Mouse (Mus musculus) B cell, adult 2 months (primary cell): ENCODE results near the gene Gm12845.
"Not testable (repeated sequence)": the region's sequence is repeated elsewhere in the genome, so short reads cannot be mapped to it uniquely, and the experiment has no call there.

Experiments used
- DNase-seq, 2 experiments: peaks; one replicate each; pipeline ENCODE4 v3.0.0; 2022

Gm12845 gene

GRCm38 (mm10) chr4:117724112-117724511 lies at the start of gene Gm12845:
Gm12845 (plus strand) TSS chr4:117724412.
- DNase-seq = no peak

GRCm38 (mm10) chr4:117676903-117677302 lies 47.3 kb upstream of the Gm12845 start:
- peak; percentile 76 to 77 for DNase-seq

GRCm38 (mm10) chr4:117680963-117681362 lies 43.2 kb upstream of the Gm12845 start:
- no peak for DNase-seq

GRCm38 (mm10) chr4:117681931-117682461 lies 42.2 kb upstream of the Gm12845 start, which contains the start of gene Dmap1:
Dmap1 (minus strand) TSS chr4:117682273.
- peak; percentile 85 to 87 for DNase-seq

- DNase-seq = no peak
Observed at GRCm38 (mm10) chr4:117682463-117682862, 41.7 kb upstream of the Gm12845 start.

- DNase-seq = no peak
Observed at GRCm38 (mm10) chr4:117683048-117683768, 41.0 kb upstream of the Gm12845 start.

GRCm38 (mm10) chr4:117686354-117686753 lies 37.9 kb upstream of the Gm12845 start:
- no peak for DNase-seq

GRCm38 (mm10) chr4:117705361-117705760 lies 18.9 kb upstream of the Gm12845 start:
- peak; percentile 41 to 49 for DNase-seq

- no peak for DNase-seq
Observed at GRCm38 (mm10) chr4:117708780-117709550, 15.2 kb upstream of the Gm12845 start.

- DNase-seq = no peak
Observed at GRCm38 (mm10) chr4:117712314-117712713, 11.9 kb upstream of the Gm12845 start.

GRCm38 (mm10) chr4:117713303-117714098 lies 10.7 kb upstream of the Gm12845 start:
- no peak for DNase-seq

- DNase-seq = no peak
Observed at GRCm38 (mm10) chr4:117731926-117732325, 7.7 kb downstream of the Gm12845 start.

GRCm38 (mm10) chr4:117737559-117737958 lies 13.3 kb downstream of the Gm12845 start:
- DNase-seq = no peak

- not testable (repeated sequence) for DNase-seq
Observed at GRCm38 (mm10) chr4:117752469-117752868, 28.3 kb downstream of the Gm12845 start.

GRCm38 (mm10) chr4:117760151-117760550 lies 35.9 kb downstream of the Gm12845 start:
- DNase-seq = no peak

- DNase-seq = no peak
Observed at GRCm38 (mm10) chr4:117765416-117765815, 41.2 kb downstream of the Gm12845 start, which contains the start of gene Klf17. Klf17 (minus strand) TSS chr4:117765648.

- peak; percentile 51 to 56 for DNase-seq
Observed at GRCm38 (mm10) chr4:117770935-117771334, 46.7 kb downstream of the Gm12845 start.

GRCm38 (mm10) chr4:117772960-117773359 lies 48.7 kb downstream of the Gm12845 start:
- no peak for DNase-seq
